Comparison of ENCODE assay signal across 8 mouse cellular contexts in the genomic region with DNA sequence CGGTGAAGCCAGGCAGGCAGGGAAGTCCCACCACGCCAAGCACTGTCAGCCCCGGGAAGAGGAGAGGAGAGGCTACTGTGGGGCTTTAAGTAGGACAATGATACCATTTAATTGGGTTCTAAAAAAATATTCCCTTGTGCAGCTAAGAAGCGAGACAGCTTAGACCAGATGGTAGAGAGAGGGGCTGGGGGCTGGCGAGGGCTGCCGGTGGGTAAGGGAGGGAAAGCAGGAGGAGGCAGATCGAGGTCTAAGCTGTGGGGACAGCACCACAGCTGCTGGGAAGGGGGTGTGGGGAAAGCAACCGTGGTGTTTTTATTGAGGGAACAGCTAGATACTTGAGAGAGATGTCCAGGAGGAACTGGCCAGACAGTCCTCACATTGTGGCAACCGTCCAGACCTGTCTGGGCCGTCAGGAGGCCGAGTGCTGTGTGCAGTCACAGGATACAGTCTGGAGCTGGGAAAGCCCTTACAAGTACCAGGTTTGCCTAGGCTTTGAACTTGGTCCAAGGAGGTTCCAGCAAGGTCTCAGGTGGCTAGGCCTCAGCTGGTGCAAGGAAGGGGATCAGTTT. TPM values are rescaled to one million over a fixed set of nuclear protein-coding genes. Genes with fewer than 3 reads are reported as not detected.
DNase-seq lines count a peak whose midpoint lies in the region; ATAC-seq lines count a peak whose summit lies in the region.

No protein-coding gene starts in this region.

- no peaks in the 10 kb centered on the region; the same call in 1 of the 2 replicates for H3K27me3 ChIP-seq in heart, embryonic 13.5 days (replicated peaks)
- no peaks in the 10 kb centered on the region for H3K27me3 ChIP-seq in heart, embryonic 11.5 days (ENCODE audit: control insufficient read depth, insufficient read depth, low read length)
- H3K27me3 ChIP-seq in hindbrain, embryonic 10.5 days (ENCODE audit: insufficient read depth, poor library complexity, severe bottlenecking): peaks cover 8% of the 10 kb centered on the region; the same call in 1 of the 2 replicates

- WGBS in heart, embryonic 13.5 days: 53% methylated on average over 11 of the region's 11 CpGs
- 62% methylated on average over 11 of the region's 11 CpGs for WGBS in heart, embryonic 11.5 days (ENCODE audit: insufficient replicate concordance)
- WGBS in hindbrain, embryonic 10.5 days: 77% methylated on average over 11 of the region's 11 CpGs

- peak overlapping the region; percentile 52 for H3K9ac ChIP-seq in heart, embryonic 13.5 days
- no peak overlapping the region for H3K9ac ChIP-seq in heart, embryonic 11.5 days (ENCODE audit: low read depth, low read length)

- ATAC-seq in heart, embryonic 13.5 days (ENCODE audit: extremely low read depth, insufficient number of reproducible peaks, low FRiP score, low TSS enrichment): no peak
- no peak for ATAC-seq in heart, embryonic 11.5 days (replicated peaks; ENCODE audit: insufficient number of reproducible peaks, low FRiP score, low TSS enrichment)

- peaks cover 38% of the 10 kb centered on the region for H3K4me1 ChIP-seq in heart, embryonic 13.5 days
- H3K4me1 ChIP-seq in heart, embryonic 11.5 days (ENCODE audit: control insufficient read depth, insufficient read depth, low read length): peaks cover 17% of the 10 kb centered on the region
- H3K4me1 ChIP-seq in hindbrain, embryonic 10.5 days (replicated peaks): peaks cover 50% of the 10 kb centered on the region

- H3K4me2 ChIP-seq in heart, embryonic 13.5 days: no peak overlapping the region
- H3K4me2 ChIP-seq in heart, embryonic 11.5 days: no peak overlapping the region

- peaks cover 80% of the 10 kb centered on the region for H3K36me3 ChIP-seq in heart, embryonic 13.5 days
- peaks cover 10% of the 10 kb centered on the region for H3K36me3 ChIP-seq in heart, embryonic 11.5 days (ENCODE audit: control insufficient read depth, insufficient read depth, low read length)
- peaks cover 36% of the 10 kb centered on the region for H3K36me3 ChIP-seq in hindbrain, embryonic 10.5 days

- DNase-seq in urinary bladder, postnatal 14 days (ENCODE audit: low spot score): peak; percentile 64
- no peak for DNase-seq in urinary bladder, adult 18-20 months (ENCODE audit: low spot score in 2 of 2)
- no peak for DNase-seq in hindbrain, embryonic 10.5 days (ENCODE audit: low spot score)
- DNase-seq in layer of hippocampus, postnatal 25 days (ENCODE audit: extremely low spot score in 1 of 2, low spot score in 1 of 2): no peak
- no peak for DNase-seq in spleen, adult 12 weeks (ENCODE audit: low spot score)
- DNase-seq in urinary bladder, postnatal 25 days (ENCODE audit: low spot score): no peak

- H3K4me3 ChIP-seq in heart, embryonic 13.5 days: no peak overlapping the region
- no peak overlapping the region for H3K4me3 ChIP-seq in heart, embryonic 11.5 days (ENCODE audit: low read depth, low read length)
- no peak overlapping the region for H3K4me3 ChIP-seq in hindbrain, embryonic 10.5 days

- H3K9me3 ChIP-seq in heart, embryonic 13.5 days: no peaks in the 10 kb centered on the region
- no peaks in the 10 kb centered on the region for H3K9me3 ChIP-seq in heart, embryonic 11.5 days (replicated peaks; ENCODE audit: control insufficient read depth, low read length)
- H3K9me3 ChIP-seq in hindbrain, embryonic 10.5 days: no peaks in the 10 kb centered on the region

- H3K27ac ChIP-seq in heart, embryonic 13.5 days (replicated peaks): peak overlapping the region; percentile 50
- no peak overlapping the region for H3K27ac ChIP-seq in heart, embryonic 11.5 days (ENCODE audit: low read depth, low read length)
- peak overlapping the region; percentile 68 for H3K27ac ChIP-seq in hindbrain, embryonic 10.5 days

RNA-seq across cellular contexts. Expression of a gene that starts 22.1 kb away (rescaled TPM):
- polyA plus RNA-seq in heart, embryonic 13.5 days (2015; fragmentation: Nextera tagmentation; extraction: Ambion mirVana): 7.0 and 7.6 TPM in 2 replicates
- 3.9 and 5.4 TPM in 2 replicates for polyA plus RNA-seq in heart, embryonic 11.5 days (2014; fragmentation: Nextera tagmentation; extraction: Ambion mirVana)
- 5.3 and 6.2 TPM in 2 replicates for polyA plus RNA-seq in hindbrain, embryonic 10.5 days (2016; fragmentation: Nextera tagmentation; extraction: Ambion mirVana)
- 10 to 100 TPM in 1 of 2 experiments, 1 to 10 TPM in 1; 8.1 to 11.6 TPM for total RNA-seq in layer of hippocampus, postnatal 25 days (2021)
